13 mouse cellular contexts compared by ENCODE assay signal in genomic region chr2:116072706-116073105, GRCm38 (mm10). TPM values are rescaled to one million over a fixed set of nuclear protein-coding genes. Genes with fewer than 3 reads are reported as not detected.
DNase-seq lines count a peak whose midpoint lies in the region; ATAC-seq and TF ChIP-seq lines count a peak whose summit lies in the region.
"Had no signal": no experiment of that assay in that cellular context is flagged by ENCODE, and none has a peak within 500 bp of the region (broad histone marks: within the 10 kb centered on the region; RNA-seq: fewer than 3 reads in every experiment).

No protein-coding gene starts in this region.

- no peaks in the 10 kb centered on the region for H3K9me3 ChIP-seq in heart, embryonic 16.5 days (replicated peaks; ENCODE audit: control insufficient read depth, low read length)
- no peaks in the 10 kb centered on the region for H3K9me3 ChIP-seq in embryonic facial prominence, embryonic 10.5 days
- no peaks in the 10 kb centered on the region for H3K9me3 ChIP-seq in forebrain, postnatal 0 days (ENCODE audit: low read length)
- H3K9me3 ChIP-seq in midbrain, embryonic 12.5 days, result no peaks in the 10 kb centered on the region

- no peak for ATAC-seq in heart, embryonic 16.5 days (replicated peaks; ENCODE audit: extremely low read depth, insufficient read depth, low FRiP score)
- ATAC-seq in forebrain, postnatal 0 days, result no peak
- ATAC-seq in midbrain, embryonic 12.5 days (ENCODE audit: low FRiP score, low read depth), result no peak

- DNase-seq in heart, postnatal 25 days (ENCODE audit: low spot score), result no peak
- no peak for DNase-seq in embryonic facial prominence, embryonic 10.5 days (ENCODE audit: low spot score)
- DNase-seq in forebrain, postnatal 0 days, result peak; percentile 72
- no peak for DNase-seq in right cerebral cortex, postnatal 14 days
- no peak for DNase-seq in cerebellum, postnatal 36 days
- DNase-seq in adrenal gland, adult 18-20 months (ENCODE audit: low spot score in 2 of 2), result no peak
- DNase-seq: adrenal gland, postnatal 36 days; layer of hippocampus, adult 9-11 months; thymus, postnatal 14 days had no signal

- H3K36me3 ChIP-seq in heart, embryonic 16.5 days (ENCODE audit: control insufficient read depth, insufficient read depth), result no peaks in the 10 kb centered on the region
- no peaks in the 10 kb centered on the region for H3K36me3 ChIP-seq in embryonic facial prominence, embryonic 10.5 days (replicated peaks)
- H3K36me3 ChIP-seq in forebrain, postnatal 0 days (ENCODE audit: insufficient read depth), result no peaks in the 10 kb centered on the region
- no peaks in the 10 kb centered on the region for H3K36me3 ChIP-seq in midbrain, embryonic 12.5 days

- TF ChIP-seq CTCF in forebrain, postnatal 0 days (IDR thresholded peaks at IDR 0.05; ENCODE audit: low read depth), result no peak

- intact Hi-C loops in heart, postnatal 25 days (cut with DNase I), result loop anchor here (10.0 kb wide), 1 partner anchor 558 kb away; no protein-coding TSS in a partner anchor

- WGBS in heart, embryonic 16.5 days, result 32% methylated on average over 5 of the region's 5 CpGs
- 5% methylated on average over 5 of the region's 5 CpGs for WGBS in embryonic facial prominence, embryonic 10.5 days
- WGBS in forebrain, postnatal 0 days, result 7% methylated on average over 5 of the region's 5 CpGs
- WGBS in midbrain, embryonic 12.5 days, result 2% methylated on average over 5 of the region's 5 CpGs

- H3K4me2 ChIP-seq in heart, embryonic 16.5 days (ENCODE audit: low read depth, low read length), result peak overlapping the region; percentile 90
- peak overlapping the region; percentile 61 for H3K4me2 ChIP-seq in forebrain, postnatal 0 days (ENCODE audit: low read depth)
- peak overlapping the region; percentile 81 for H3K4me2 ChIP-seq in midbrain, embryonic 12.5 days (replicated peaks)

- H3K4me1 ChIP-seq in heart, embryonic 16.5 days (ENCODE audit: control insufficient read depth, insufficient read depth, low read length), result peaks cover 14% of the 10 kb centered on the region
- peaks cover 63% of the 10 kb centered on the region for H3K4me1 ChIP-seq in embryonic facial prominence, embryonic 10.5 days
- H3K4me1 ChIP-seq in forebrain, postnatal 0 days (ENCODE audit: insufficient read depth), result no peaks in the 10 kb centered on the region
- peaks cover 33% of the 10 kb centered on the region for H3K4me1 ChIP-seq in midbrain, embryonic 12.5 days

- H3K27ac ChIP-seq in heart, embryonic 16.5 days (ENCODE audit: low read length), result no peak overlapping the region
- H3K27ac ChIP-seq in embryonic facial prominence, embryonic 10.5 days (replicated peaks), result peak overlapping the region; percentile 95
- peak overlapping the region; percentile 96 for H3K27ac ChIP-seq in forebrain, postnatal 0 days (ENCODE audit: low read depth, low read length)
- H3K27ac ChIP-seq in midbrain, embryonic 12.5 days (replicated peaks), result peak overlapping the region; percentile 63

- peak overlapping the region; percentile 11; the same call in 1 of the 2 replicates for H3K9ac ChIP-seq in heart, embryonic 16.5 days (ENCODE audit: low read length)
- H3K9ac ChIP-seq in forebrain, postnatal 0 days, result peak overlapping the region; percentile 77
- peak overlapping the region; percentile 95 for H3K9ac ChIP-seq in midbrain, embryonic 12.5 days (replicated peaks)

- H3K27me3 ChIP-seq in heart, embryonic 16.5 days (ENCODE audit: control insufficient read depth, insufficient read depth, low read length), result peaks cover 11% of the 10 kb centered on the region
- peaks cover 88% of the 10 kb centered on the region for H3K27me3 ChIP-seq in embryonic facial prominence, embryonic 10.5 days (replicated peaks; ENCODE audit: low read depth, poor library complexity, severe bottlenecking)
- H3K27me3 ChIP-seq in forebrain, postnatal 0 days (ENCODE audit: insufficient read depth, low read length), result no peaks in the 10 kb centered on the region
- peaks cover 51% of the 10 kb centered on the region for H3K27me3 ChIP-seq in midbrain, embryonic 12.5 days

- H3K4me3 ChIP-seq in heart, embryonic 16.5 days (ENCODE audit: low read length), result peak overlapping the region; percentile 53
- peak overlapping the region; percentile 89 for H3K4me3 ChIP-seq in embryonic facial prominence, embryonic 10.5 days
- peak overlapping the region; percentile 70 for H3K4me3 ChIP-seq in forebrain, postnatal 0 days (ENCODE audit: low read depth, low read length)
- H3K4me3 ChIP-seq in midbrain, embryonic 12.5 days, result peak overlapping the region; percentile 63
- H3K4me3 ChIP-seq: erythroblast, embryonic 14.5 days; myocyte had no signal

RNA-seq across cellular contexts. Expression of gene Meis2, which starts 7.1 kb away (rescaled TPM):
- polyA plus RNA-seq in heart, embryonic 16.5 days (2015; fragmentation: Nextera tagmentation; extraction: Ambion mirVana), result 22.1 and 22.6 TPM in 2 replicates
- total RNA-seq in heart, postnatal 25 days (2021), result 10 to 100 TPM; 22.3 to 23.0 TPM
- polyA plus RNA-seq in embryonic facial prominence, embryonic 10.5 days (2016; fragmentation: Nextera tagmentation; extraction: Ambion mirVana), result 67.0 and 71.9 TPM in 2 replicates
- total RNA-seq in forebrain, postnatal 0 days (2014; rRNA removed), result 204 and 227 TPM in 2 replicates
- 85.5 and 106 TPM in 2 replicates for polyA plus RNA-seq in forebrain, postnatal 0 days (2015; fragmentation: Nextera tagmentation; extraction: Ambion mirVana)
- polyA plus RNA-seq in midbrain, embryonic 12.5 days (2016; fragmentation: Nextera tagmentation; extraction: Ambion mirVana), result 76.1 and 92.1 TPM in 2 replicates
- 100 to 1,000 TPM; 216 to 279 TPM for total RNA-seq in adrenal gland, adult 18-20 months (2021)
- polyA plus RNA-seq: erythroblast, embryonic 14.5 days had no signal

Comparison
In these comparisons a context has a peak if more than half of its experiments do, and no peak if none do; other contexts are left out.
1. H3K9ac ChIP-seq: peak in every context shown above with its lines; median percentile 95 in midbrain, embryonic 12.5 days; 77 in forebrain, postnatal 0 days; 11 in heart, embryonic 16.5 days.